Mouse (Mus musculus): ENCODE results near the gene Rgs1. TPM values are rescaled to one million over a fixed set of nuclear protein-coding genes. Genes with fewer than 3 reads are reported as not detected.

Rgs1 gene
- 100 to 1,000 TPM; 590 to 617 TPM for polyA plus RNA-seq (2017; shearing (Covaris generic))

DNA sequence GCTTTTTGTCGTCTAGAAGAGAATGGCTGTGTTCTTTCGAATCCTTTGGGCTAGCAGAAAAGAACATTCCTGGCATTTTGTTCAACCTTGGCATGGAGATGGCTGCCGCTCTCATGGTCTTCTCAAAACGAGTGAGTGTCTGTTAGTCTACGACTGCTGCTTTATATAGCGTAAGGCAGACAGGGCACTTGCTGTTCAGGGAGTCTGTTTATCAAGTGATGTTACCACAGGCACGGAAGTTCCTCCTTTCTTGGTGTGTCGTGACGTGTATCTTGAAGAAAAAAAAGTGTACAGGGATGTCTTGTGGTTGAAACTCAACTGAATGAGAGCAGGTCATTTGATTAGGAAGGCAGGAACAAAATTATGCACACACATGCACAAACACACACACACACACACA, at the start of gene Rgs1:
Gene Rgs1 (minus strand): TSS at position 320 of the 400 bp plus-strand sequence.
- peak; percentile 86 for ATAC-seq

DNA sequence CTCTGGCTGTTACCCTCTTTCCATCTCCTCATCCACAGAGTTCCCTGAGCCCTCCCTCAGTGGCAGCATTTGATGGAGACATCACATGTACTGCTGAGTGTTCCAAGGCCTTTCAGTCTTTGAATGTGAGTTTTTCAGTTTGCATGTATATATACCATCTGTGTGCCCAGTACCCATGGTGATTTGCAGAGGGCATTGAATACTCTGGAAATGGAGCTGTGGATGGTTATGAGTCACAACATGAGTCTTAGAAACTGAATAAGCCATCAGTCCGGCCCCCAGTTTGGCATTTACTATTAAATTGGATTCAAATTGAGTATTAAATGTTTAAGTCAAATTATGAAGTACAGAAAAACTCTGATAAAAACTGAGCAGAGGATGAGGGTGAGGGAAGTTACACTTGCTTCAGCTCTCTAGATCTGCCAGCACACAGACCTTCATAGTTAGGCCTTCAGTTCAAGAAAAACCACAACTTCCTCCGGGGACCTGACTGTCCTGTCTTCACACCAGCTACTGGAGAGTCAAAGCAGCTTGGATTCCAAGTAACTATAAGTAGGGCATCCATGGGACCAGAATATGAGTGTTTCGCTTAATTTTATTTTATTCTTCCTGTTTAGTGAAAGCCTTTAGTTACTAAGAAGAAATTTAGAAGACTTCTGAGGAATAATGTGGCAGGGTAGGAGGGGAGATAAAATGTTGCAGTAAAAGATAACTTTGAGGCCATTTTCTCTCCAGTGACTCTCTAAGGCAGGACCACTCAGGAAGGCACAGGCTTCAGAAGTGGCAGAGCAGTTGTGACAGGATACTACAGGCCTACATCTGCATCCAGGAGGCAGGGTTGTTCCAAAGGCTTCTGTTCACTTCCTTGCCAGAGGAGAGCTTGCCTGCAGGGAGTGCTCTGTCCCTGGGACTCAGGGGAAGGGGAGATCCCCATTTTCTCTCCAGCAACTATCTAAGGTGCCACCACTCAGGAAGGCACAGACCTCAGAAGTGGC, 34.3 kb upstream of the Rgs1 start:
- peak; percentile 83 for ATAC-seq

DNA sequence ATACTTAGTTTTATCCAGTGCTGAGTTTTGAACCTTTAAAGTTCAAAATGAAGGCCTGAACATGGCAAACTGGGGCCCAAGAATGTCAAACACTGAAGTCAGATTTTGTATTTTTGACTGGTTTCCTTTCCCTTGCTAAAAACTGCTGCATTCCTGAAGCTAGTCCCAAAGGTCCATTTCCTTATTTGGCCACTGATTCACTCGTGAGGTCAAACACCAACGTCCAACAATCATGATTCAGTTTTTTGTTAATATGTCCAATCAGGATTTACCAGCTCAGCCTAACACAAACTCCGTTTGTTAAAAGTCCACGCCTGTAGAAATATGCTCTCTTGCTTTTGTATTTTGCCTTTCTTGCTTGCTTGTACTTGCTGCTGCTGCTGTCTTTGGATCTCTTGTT, 31.0 kb upstream of the Rgs1 start:
- no peak for ATAC-seq

DNA sequence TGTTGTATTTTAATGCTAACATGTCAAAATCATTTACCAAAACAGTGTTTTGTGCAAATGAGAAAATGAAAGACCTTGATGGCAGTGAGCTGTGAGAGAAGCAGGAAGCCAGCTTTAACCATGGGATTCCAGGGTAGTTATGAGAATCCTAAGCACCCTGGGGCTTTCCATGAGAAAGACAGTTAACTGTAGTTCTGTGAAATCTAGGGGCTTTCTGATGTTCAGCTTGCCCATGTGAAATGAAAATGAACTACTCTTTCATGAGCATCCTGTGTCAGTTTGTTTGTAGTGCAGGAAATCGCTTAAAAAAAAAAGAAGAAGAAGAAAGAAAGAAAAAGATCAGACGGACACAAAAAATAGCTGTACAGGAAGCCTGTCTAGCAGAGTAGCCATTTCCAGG, 23.9 kb upstream of the Rgs1 start:
- ATAC-seq = peak; percentile 93

DNA sequence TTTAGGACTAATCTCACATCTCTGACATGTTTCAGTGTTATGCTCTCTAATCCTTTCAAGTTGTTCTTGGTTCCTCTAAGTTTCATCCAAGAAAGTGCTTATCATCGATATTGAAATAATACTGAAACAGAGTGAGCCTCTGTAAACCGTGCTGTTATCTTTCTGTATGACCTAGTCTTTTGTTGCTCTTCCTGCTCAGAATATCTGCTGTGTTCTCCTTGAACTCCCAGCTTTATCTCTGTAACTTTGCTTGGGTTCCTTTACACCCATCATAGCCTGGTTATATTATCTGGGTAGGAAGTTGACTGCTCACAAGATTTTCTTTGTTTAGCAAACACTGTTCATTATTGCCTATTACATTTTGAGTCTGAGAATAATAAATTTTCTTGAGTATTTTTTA, 20.1 kb upstream of the Rgs1 start:
- no peak for ATAC-seq

DNA sequence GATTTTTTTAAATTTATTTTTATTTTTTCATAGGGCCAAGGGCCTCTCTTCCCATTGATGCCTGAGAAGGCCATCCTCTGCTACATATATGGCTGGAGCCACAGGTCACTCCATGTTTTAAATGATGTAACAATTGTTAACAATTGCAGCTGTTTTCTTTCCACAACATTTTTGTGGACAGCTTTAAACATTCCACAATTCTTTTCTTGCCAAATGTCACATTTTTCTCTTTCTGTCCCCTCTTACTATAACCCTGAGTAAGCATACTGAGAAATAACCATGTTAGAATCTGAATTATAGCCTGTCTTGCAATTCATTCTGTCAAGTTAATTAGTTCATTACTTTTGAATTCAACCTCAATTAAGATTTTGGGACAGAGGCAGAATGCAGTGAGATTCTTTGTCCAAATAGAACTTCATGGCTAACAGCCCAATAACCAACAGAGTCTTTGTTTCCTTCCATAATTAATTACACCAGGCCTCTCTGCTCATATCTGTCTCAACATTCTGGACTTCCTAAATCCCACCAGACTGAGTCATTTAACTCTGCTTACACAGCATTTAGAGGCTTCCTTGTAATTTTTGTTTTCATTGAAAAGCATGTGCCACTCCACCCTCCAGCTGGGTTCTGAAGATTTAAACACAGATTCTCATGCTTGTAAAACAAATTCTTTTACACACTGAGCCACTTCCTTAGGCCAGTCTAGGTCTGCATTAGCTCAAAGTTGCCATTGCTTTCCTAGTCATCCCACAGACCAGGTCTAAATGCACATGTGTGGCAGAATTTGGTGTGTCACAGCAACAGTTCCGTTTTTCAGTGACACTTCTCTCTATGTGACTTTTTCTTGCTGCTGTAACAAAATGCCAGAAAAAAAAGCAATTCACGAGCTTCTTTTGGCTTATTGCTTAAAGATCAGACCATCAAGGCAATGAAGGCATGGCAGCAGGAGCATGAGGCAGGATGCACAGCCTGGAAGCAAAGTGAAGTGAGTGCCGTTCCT, 18.7 kb upstream of the Rgs1 start:
- no peak for ATAC-seq

DNA sequence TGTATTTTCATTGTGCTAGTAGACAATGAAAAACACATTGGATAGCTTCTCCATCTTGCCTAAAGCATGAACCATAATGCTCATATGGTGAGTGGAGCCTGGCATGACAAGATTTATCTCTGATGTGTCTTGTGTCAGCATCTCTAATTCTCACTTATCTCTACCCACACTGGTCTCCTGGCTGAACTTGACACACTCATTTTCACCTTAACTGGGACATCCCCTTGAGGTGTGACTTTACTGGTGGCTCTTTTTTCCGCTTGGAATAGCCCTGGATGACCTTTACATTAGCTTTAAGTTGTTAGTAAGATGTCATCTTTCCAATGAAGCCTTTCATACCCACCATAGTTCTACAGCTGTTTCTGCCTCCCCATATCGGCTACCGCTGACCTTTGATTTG, 15.0 kb upstream of the Rgs1 start:
- ATAC-seq = peak; percentile 53

DNA sequence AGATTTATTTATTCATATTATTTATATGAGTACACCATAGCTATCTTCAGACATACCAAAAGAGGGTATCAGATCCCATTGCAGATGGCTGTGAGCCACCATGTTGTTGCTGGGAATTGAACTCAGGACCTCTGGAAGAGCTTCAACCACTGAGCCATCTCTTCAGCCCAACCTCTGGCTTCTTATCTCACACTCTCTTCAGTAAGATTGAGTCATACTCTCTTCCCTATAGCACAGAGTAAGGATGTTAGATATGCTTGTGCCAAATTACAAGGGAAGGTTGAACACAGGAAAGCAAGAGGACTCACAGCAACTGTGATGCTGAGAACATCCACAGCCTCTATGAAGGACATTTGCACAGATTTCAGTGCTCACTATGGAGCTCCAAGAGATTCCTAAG, 13.0 kb upstream of the Rgs1 start:
- no peak for ATAC-seq

DNA sequence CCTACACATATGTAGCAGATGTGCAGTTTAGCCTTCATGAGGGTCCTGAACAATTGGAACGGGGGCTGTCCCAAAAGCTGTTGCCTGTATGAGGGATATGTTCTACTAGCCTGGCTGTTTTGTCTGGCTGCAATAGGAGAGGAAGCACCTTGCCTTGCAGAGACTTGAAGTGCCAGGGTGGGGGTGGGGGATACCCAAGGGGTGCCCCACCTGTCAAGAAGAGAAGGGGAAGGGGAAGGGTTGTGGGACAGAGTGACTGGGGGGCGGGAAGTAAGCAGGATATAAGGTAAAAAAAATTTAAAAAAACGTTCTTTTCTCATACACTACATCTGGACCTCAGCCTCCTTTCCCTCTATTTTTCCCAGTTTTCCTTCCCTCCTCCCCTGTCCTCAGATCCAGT, 9.7 kb upstream of the Rgs1 start:
- peak; percentile 25 for ATAC-seq

DNA sequence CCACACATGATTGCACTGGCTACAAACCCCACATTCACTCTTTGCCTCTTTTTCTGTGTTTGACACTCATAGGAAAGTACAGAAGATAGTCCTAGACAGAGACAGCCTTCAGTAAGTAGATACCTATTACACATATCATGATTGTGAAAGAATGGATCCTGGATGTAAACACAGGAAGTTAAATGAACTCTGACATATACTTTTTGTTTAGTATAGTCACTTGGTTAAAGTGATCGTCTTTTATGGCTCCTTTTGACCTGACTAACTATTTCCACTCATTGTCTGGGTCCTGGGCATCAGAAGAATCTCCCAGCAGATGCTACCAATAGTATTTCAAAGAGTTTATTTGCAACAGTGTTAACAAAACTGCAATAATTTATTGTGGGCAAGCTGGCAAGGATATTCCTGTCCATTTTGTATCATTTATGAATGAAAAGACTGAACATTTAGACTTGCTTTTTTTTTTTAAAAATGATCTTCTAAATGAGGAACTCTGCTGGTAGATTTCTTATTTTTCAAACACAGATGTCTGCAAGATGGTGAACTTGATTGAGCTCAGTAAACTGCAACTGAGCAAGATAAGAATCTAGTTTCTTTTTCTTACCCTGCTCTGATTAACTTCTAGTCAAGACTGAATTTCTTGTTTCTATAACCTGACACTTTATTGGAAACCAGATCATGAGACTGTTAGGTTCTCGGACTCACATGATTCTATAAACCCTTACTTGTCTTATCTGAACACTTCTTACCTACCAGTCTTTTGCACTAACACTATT, 7.7 kb upstream of the Rgs1 start:
- ATAC-seq = peak; percentile 75

DNA sequence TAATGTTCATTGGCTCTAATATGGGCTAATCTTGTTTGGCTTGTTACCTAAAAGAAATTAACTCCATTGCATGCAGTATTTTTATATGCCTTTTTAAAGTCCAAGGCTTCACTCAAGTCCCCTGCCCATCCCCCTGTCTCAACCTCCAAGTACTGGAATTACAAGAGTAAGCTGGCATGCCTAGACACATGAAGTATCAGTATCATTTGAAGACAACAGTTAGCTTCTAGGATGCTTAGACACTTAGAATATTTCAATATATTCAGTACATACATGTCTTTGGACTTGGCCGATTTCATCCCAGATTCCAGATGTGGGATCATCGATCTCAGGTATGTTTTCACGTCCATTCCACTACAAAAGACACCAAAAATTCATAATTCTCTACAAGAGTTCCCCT, 836 bp downstream of the Rgs1 start:
- ATAC-seq = no peak

DNA sequence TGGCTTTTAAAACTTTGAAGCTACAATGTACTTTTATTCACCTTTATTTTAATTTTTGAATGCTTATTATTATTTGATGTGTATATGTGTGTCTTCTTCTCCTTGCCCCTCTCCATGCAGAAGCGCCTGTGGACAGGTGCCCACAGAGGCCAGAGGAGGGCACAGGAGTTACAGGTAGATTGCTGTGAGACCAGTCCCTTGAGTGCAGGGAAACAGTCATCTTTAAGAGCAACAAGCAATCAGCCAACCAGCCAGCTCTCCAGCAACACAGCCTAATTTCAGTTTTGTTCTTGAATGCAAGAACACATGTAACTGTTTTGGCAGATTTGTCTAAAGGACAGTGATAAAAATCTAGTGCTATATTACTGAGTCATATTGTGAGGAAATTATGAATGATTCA, 1.7 kb downstream of the Rgs1 start:
- peak; percentile 16 for ATAC-seq

DNA sequence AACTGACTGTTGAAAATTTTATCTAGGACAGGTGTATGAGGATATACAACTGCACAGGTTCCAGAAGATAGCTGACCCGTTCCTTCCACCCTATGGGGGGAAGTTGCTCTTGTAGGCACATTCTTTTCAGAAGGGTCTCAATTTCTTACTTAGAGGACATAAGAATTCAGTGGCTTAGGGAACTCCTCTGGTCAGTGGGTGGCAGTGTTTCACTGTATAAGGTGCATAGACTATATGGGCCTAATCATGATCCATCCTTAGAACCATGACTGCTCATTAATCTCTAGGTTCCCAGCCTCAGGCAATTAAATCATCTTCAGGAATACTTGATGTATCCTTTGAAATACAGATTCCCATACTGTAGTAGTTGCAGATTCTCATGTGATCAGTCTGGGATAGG, 5.5 kb downstream of the Rgs1 start:
- peak; percentile 54 for ATAC-seq

DNA sequence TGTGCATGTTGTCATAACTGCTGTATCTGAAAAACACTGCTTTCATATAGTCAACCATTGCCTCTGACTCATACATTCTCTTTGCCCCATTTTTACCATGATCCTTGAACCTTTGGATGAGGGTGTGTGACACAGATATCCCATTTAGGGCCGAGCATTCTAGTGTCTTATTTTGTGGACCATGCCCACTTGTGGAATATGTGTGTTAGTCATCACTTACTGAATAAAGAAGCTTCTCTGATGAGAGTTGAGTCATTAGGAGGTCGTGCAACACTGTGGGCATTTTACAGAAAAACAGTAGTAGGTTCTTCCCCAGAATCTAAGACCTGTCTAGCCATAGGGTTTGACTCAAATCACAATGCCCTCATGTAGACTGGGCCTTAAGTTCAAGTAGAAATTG, 9.8 kb downstream of the Rgs1 start:
- ATAC-seq = no peak

DNA sequence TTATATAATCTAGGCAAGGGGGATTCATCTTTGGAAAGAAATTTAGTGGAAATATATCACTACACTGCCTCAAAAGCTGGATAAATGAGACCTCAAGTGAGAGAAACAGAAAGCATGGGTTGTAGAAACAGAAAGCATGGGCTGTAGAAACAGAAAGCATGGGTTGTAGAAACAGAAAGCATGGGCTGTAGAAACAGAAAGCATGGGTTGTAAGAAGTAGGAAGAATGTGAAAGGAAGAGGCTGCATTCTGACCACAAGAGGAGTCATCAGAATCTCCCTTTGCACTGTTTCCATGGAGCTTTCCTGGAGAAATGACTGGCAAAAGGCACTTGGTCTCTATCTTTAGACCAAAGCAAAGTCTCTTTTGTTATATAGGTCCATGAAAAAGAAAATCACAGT, 33.8 kb downstream of the Rgs1 start:
- peak; percentile 84 for ATAC-seq

DNA sequence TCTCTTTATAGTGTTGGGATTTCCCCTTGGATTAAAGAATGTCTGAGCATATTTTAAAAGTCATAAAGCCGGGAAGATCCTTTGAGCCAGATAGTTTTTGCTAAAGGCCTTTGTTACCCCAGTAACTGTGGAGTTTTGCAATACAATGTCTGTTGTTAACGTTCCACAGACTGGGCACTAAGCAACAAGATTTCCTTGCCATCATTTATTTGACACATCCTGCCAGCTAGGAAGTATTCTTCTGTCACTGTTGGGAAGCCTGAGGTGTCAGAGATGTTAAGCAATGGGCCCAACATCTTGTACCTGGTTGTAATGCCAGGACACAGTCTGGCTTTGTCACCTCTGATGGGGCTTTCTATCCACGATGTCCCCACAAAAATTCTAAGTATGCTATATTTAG, 38.1 kb downstream of the Rgs1 start:
- ATAC-seq = no peak

DNA sequence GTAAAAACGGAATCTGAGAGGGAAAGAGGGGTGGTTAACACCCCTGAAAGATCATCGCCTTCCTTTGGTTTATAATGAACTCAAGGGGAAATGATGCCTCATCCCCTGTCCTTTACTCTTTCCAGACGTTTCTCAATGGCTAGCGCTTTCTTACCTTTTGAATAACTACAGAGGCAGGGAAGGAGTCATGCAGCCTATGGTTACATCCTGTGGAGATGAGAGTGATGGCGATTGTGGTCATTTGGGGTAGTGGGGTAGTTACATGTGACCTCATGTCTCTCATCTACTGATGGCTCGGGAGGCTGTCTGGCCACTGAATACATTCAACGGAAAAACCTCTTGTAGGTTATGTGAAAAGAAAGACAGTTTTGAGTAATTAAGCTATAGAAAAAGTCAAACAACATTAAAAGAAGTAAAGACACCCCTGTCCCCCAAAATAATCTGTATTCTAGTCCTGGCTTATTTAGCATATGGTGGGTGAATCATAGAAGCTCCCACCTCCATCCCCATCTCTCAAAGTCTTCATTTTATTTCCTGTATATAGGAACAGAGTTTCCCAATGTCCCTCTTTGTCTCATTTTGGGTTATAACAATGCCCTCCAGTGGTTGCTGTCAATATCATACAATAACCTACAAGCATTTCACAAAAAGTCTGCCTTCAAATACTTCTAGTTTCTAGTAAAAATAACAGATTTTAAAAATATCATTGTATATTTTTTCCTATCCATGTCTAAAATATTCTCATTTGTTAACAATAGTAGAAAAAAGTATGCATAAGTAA, 42.6 kb downstream of the Rgs1 start:
- no peak for ATAC-seq

DNA sequence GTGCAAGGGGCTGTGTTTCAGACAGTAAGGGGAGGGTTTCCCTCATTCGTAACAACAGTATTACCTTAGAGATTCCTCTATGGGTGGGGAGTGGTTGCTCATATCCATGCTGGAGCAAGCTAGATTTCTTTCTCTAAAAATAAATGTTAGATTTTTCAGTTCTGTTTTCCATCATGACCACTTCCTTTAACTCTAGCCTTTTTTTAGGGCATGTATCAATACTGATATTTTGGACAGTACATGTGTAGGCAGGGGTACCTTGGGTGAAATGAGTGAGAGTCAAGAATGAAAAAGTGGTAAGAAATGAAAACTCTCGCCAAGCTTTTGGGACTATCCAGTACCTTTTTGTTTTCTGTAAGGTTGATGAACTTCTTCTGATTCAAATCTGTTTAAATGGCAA, 44.3 kb downstream of the Rgs1 start:
- ATAC-seq = no peak

DNA sequence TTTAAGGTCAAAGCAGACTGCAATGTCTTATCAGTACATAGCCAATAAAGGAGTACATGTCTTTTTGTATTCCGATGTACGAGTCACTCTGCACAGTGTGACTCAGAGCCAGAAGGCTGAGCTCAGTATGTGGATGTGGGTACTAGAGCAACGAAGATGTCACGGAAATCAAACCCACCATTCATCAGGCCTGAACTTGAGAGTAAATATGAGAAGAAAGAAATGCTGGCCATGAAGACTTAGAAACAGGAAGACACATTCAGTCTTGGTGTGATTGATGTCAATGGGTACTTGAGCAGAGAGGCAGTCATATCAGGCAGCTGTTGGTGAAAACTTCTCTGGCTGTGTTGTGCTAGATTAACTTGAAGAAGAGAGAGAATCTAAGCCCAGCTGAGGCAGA, 46.1 kb downstream of the Rgs1 start:
- peak; percentile 88 for ATAC-seq

DNA sequence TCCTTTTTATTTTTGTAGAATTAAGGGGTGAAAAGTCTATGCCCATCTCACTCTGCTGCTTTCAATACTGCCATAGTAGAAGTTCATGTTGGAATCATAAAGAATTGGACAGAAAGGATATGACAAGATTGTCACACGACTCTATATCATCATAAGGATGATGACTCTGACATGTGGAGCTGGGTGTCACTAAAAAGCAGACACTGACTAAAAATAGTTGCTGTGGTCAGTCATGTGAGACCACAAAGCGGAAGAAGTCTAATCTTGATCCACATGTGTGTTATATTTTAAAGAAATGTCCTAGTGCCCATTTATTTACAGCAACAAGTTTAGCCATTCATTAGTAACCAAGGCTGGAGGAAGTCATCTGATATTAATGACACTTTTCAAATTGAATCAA, 48.5 kb downstream of the Rgs1 start:
- ATAC-seq = no peak

DNA sequence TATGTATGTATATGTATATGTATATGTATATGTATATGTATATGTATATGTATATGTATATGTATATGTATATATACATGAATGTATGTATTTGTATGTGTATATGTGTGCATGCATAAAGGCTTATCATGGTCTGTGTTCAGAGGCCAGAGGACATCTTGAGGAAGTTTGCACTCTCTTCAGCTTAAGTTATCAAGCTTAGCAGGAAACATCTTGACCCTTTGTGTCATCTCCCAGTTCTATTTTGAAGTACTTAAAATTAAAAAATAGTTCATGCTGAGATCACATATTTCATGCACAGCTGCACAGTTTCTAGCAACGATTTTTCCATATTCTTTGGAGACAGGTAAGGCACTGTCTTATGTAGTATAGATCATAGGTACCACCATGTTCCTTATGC, 49.5 kb downstream of the Rgs1 start:
- no peak for ATAC-seq

DNA sequence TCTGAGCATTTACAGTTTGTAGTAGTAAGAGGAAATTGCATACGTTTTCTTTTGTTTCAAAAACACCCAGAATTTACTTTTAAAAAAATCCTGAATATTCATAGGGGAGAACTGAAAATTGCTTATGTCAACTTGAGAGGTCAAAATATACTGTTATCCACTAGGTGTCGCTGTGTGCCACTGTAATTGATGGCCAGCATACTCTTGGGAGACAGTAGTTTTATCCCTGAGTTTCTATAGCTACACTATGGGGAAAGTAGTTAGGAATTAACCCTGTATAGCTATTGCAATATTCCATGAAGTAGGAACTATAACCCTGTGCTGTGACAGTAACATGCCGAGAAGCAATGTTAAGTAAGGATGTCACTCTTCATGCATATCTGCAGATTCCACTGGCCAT, 51.4 kb downstream of the Rgs1 start:
- ATAC-seq = peak; percentile 79
